9 mouse cellular contexts compared by ENCODE assay signal in genomic region chr17:24644030-24644715, GRCm38 (mm10). TPM values are rescaled to one million over a fixed set of nuclear protein-coding genes. Genes with fewer than 3 reads are reported as not detected.
DNase-seq lines count a peak whose midpoint lies in the region; ATAC-seq and TF ChIP-seq lines count a peak whose summit lies in the region.
"Had no signal": no experiment of that assay in that cellular context is flagged by ENCODE, and none has a peak within 500 bp of the region (broad histone marks: within the 10 kb centered on the region; RNA-seq: fewer than 3 reads in every experiment).

No protein-coding gene starts in this region.

- H3K9ac ChIP-seq in kidney, embryonic 14.5 days (ENCODE audit: low read depth, low read length), result peak overlapping the region; percentile 28; the same call in 1 of the 2 replicates
- H3K9ac ChIP-seq in lung, postnatal 0 days (replicated peaks; ENCODE audit: low read depth), result peak overlapping the region; percentile 34

- 36% methylated on average over 7 of the region's 7 CpGs for WGBS in kidney, embryonic 14.5 days
- 14% methylated on average over 7 of the region's 7 CpGs for WGBS in lung, postnatal 0 days

- no peaks in the 10 kb centered on the region for H3K9me3 ChIP-seq in kidney, embryonic 14.5 days (ENCODE audit: control insufficient read depth, low read length)
- no peaks in the 10 kb centered on the region for H3K9me3 ChIP-seq in lung, postnatal 0 days (ENCODE audit: low read length)

- no peak for TF ChIP-seq POLR2A in embryonic fibroblast, embryonic 13.5 days (IDR thresholded peaks at IDR 0.05; ENCODE audit: low read depth, low read length)

- H3K4me1 ChIP-seq in embryonic fibroblast, embryonic 13.5 days (ENCODE audit: control insufficient read depth, insufficient read depth, low read length), result peaks cover 26% of the 10 kb centered on the region
- peaks cover 47% of the 10 kb centered on the region for H3K4me1 ChIP-seq in kidney, embryonic 14.5 days (ENCODE audit: control insufficient read depth, insufficient read depth, low read length)
- peaks cover 25% of the 10 kb centered on the region for H3K4me1 ChIP-seq in lung, postnatal 0 days (ENCODE audit: insufficient read depth, low read depth, low read length)

- TF ChIP-seq EP300 in lung, postnatal 0 days (IDR thresholded peaks at IDR 0.05), result 0 out of 2 replicates have a peak, but pooled peaks have one; percentile 8

- peak overlapping the region; percentile 22 for H3K4me2 ChIP-seq in kidney, embryonic 14.5 days (replicated peaks; ENCODE audit: low read depth, low read length)
- peak overlapping the region; percentile 46 for H3K4me2 ChIP-seq in lung, postnatal 0 days (replicated peaks; ENCODE audit: low read depth, low read length)

- H3K4me3 ChIP-seq in embryonic fibroblast, embryonic 13.5 days (ENCODE audit: insufficient read depth, low read length), result no peak overlapping the region
- peak overlapping the region; percentile 12; the same call in 1 of the 2 replicates for H3K4me3 ChIP-seq in kidney, embryonic 14.5 days (ENCODE audit: low read length)
- peak overlapping the region; percentile 30 for H3K4me3 ChIP-seq in lung, postnatal 0 days (ENCODE audit: low read depth, low read length)

- H3K27ac ChIP-seq in embryonic fibroblast, embryonic 13.5 days (ENCODE audit: insufficient read depth, low read length), result peak overlapping the region; percentile 52
- peak overlapping the region; percentile 76 for H3K27ac ChIP-seq in kidney, embryonic 14.5 days (ENCODE audit: low read depth, low read length)
- H3K27ac ChIP-seq in lung, postnatal 0 days (ENCODE audit: low read length), result peak overlapping the region; percentile 92

- peaks cover 15% of the 10 kb centered on the region for H3K36me3 ChIP-seq in kidney, embryonic 14.5 days (ENCODE audit: control insufficient read depth, insufficient read depth, low read length)
- H3K36me3 ChIP-seq in lung, postnatal 0 days (ENCODE audit: insufficient read depth, low read length), result peaks cover 28% of the 10 kb centered on the region

- no peak for ATAC-seq in kidney, embryonic 14.5 days (ENCODE audit: low FRiP score, low TSS enrichment)
- ATAC-seq in lung, postnatal 0 days, result peak; percentile 44
- no peak for ATAC-seq in monocyte, adult 5-6 weeks (replicated peaks; ENCODE audit: insufficient number of reproducible peaks, low FRiP score, low TSS enrichment, poor library complexity, severe bottlenecking)

- TF ChIP-seq CTCF in embryonic fibroblast, embryonic 13.5 days (IDR thresholded peaks at IDR 0.05; ENCODE audit: borderline replicate concordance, insufficient read depth, low read length), result no peak
- no peak for TF ChIP-seq CTCF in lung, postnatal 0 days (IDR thresholded peaks at IDR 0.05)

- H3K27me3 ChIP-seq in kidney, embryonic 14.5 days (ENCODE audit: control insufficient read depth, insufficient read depth, low read length), result no peaks in the 10 kb centered on the region
- no peaks in the 10 kb centered on the region for H3K27me3 ChIP-seq in lung, postnatal 0 days (replicated peaks; ENCODE audit: insufficient read depth, low read length)

- DNase-seq in adrenal gland, adult (ENCODE audit: inconsistent age in 2 of 2, low spot score in 1 of 2), result peak; percentile 31 to 42
- DNase-seq in adrenal gland, postnatal 10 days, result no peak
- peak; percentile 64 for DNase-seq in lung, postnatal 0 days (ENCODE audit: low spot score)
- DNase-seq in left cerebral cortex, adult 9 months (ENCODE audit: low spot score in 2 of 2), result no peak
- no peak for DNase-seq in gastrocnemius, postnatal 4 days (ENCODE audit: low spot score in 2 of 2)

RNA-seq across cellular contexts. Expression of gene Slc9a3r2, which starts 6.0 kb away (rescaled TPM):
- total RNA-seq in adrenal gland, postnatal 10 days (2021), result 10 to 100 TPM; 66.9 to 72.8 TPM
- polyA plus RNA-seq in embryonic fibroblast, embryonic 13.5 days (2011; ENCODE audit: insufficient read length, low read depth, missing spikeins), result 24.2 and 25.9 TPM in 2 replicates
- 86.1 and 95.5 TPM in 2 replicates for polyA plus RNA-seq in kidney, embryonic 14.5 days (2014; fragmentation: Nextera tagmentation; extraction: Ambion mirVana)
- polyA plus RNA-seq in lung, postnatal 0 days (2015; fragmentation: Nextera tagmentation; extraction: Ambion mirVana), result 316 and 341 TPM in 2 replicates
- total RNA-seq in gastrocnemius, postnatal 4 days (2021), result 10 to 100 TPM; 35.4 to 35.6 TPM
- total RNA-seq in monocyte, adult 5-6 weeks (2017), result 0.48 to 0.78 TPM in 2 of 3 replicates, not detected in the other

RNA-seq across cellular contexts. Expression of gene Nthl1, which starts 11.7 kb away (rescaled TPM):
- total RNA-seq in adrenal gland, postnatal 10 days (2021), result 10 to 100 TPM in 1 of 2 experiments, 1 to 10 TPM in 1; 6.4 to 11.6 TPM
- polyA plus RNA-seq in embryonic fibroblast, embryonic 13.5 days (2011; ENCODE audit: insufficient read length, low read depth, missing spikeins), result 8.7 and 11.1 TPM in 2 replicates
- 14.2 and 17.0 TPM in 2 replicates for polyA plus RNA-seq in kidney, embryonic 14.5 days (2014; fragmentation: Nextera tagmentation; extraction: Ambion mirVana)
- 13.6 and 13.8 TPM in 2 replicates for polyA plus RNA-seq in lung, postnatal 0 days (2015; fragmentation: Nextera tagmentation; extraction: Ambion mirVana)
- 1 to 10 TPM; 7.5 TPM for total RNA-seq in gastrocnemius, postnatal 4 days (2021)
- total RNA-seq in monocyte, adult 5-6 weeks (2017), result 2.5 to 2.6 TPM in 2 of 3 replicates, not detected in the other

RNA-seq across cellular contexts. Expression of gene Tsc2, which starts 11.7 kb away (rescaled TPM):
- 100 to 1,000 TPM in 1 of 2 experiments, 10 to 100 TPM in 1; 84.9 to 110 TPM for total RNA-seq in adrenal gland, postnatal 10 days (2021)
- 75.0 and 83.8 TPM in 2 replicates for polyA plus RNA-seq in embryonic fibroblast, embryonic 13.5 days (2011; ENCODE audit: insufficient read length, low read depth, missing spikeins)
- polyA plus RNA-seq in kidney, embryonic 14.5 days (2014; fragmentation: Nextera tagmentation; extraction: Ambion mirVana), result 48.3 and 55.4 TPM in 2 replicates
- polyA plus RNA-seq in lung, postnatal 0 days (2015; fragmentation: Nextera tagmentation; extraction: Ambion mirVana), result 31.7 and 32.8 TPM in 2 replicates
- 10 to 100 TPM; 66.4 to 75.4 TPM for total RNA-seq in gastrocnemius, postnatal 4 days (2021)
- 20.2 to 53.0 TPM (median 29.4 TPM) in 3 replicates for total RNA-seq in monocyte, adult 5-6 weeks (2017)

RNA-seq across cellular contexts. Expression of gene Npw, which starts 14.1 kb away (rescaled TPM):
- total RNA-seq in adrenal gland, postnatal 10 days (2021), result not detected
- polyA plus RNA-seq in embryonic fibroblast, embryonic 13.5 days (2011; ENCODE audit: insufficient read length, low read depth, missing spikeins), result not detected in 2 replicates
- 0.66 TPM in 1 of 2 replicates, not detected in the other for polyA plus RNA-seq in kidney, embryonic 14.5 days (2014; fragmentation: Nextera tagmentation; extraction: Ambion mirVana)
- 8.6 and 10.3 TPM in 2 replicates for polyA plus RNA-seq in lung, postnatal 0 days (2015; fragmentation: Nextera tagmentation; extraction: Ambion mirVana)
- not detected for total RNA-seq in gastrocnemius, postnatal 4 days (2021)
- not detected in 3 replicates for total RNA-seq in monocyte, adult 5-6 weeks (2017)
- polyA plus RNA-seq: neural tube, embryonic 14.5 days had no signal

RNA-seq across cellular contexts. Expression of gene Zfp598, which starts 25.3 kb away (rescaled TPM):
- 10 to 100 TPM; 38.9 to 42.2 TPM for total RNA-seq in adrenal gland, postnatal 10 days (2021)
- polyA plus RNA-seq in embryonic fibroblast, embryonic 13.5 days (2011; ENCODE audit: insufficient read length, low read depth, missing spikeins), result 21.6 and 22.2 TPM in 2 replicates
- polyA plus RNA-seq in kidney, embryonic 14.5 days (2014; fragmentation: Nextera tagmentation; extraction: Ambion mirVana), result 25.3 and 34.4 TPM in 2 replicates
- polyA plus RNA-seq in lung, postnatal 0 days (2015; fragmentation: Nextera tagmentation; extraction: Ambion mirVana), result 10.5 and 11.9 TPM in 2 replicates
- 10 to 100 TPM; 25.7 to 29.6 TPM for total RNA-seq in gastrocnemius, postnatal 4 days (2021)
- 14.6 to 21.7 TPM (median 15.7 TPM) in 3 replicates for total RNA-seq in monocyte, adult 5-6 weeks (2017)

Comparison
In these comparisons a context has a peak if more than half of its experiments do, and no peak if none do; other contexts are left out.
1. DNase-seq: peak in adrenal gland, adult (2 of 2) and lung, postnatal 0 days (single experiment); none in adrenal gland, postnatal 10 days (single experiment), left cerebral cortex, adult 9 months (0 of 2) and gastrocnemius, postnatal 4 days (0 of 2).
2. RNA of gene Slc9a3r2, which starts 6.0 kb away (total RNA-seq): 66.9 to 72.8 TPM in adrenal gland, postnatal 10 days and 35.4 to 35.6 TPM in gastrocnemius, postnatal 4 days; 0.48 to 0.78 TPM in monocyte, adult 5-6 weeks; every median in the first group is over 10 times any median in the second.
3. Peak in every context shown above with its lines, with median percentiles within 50 percentile points of each other: H3K27ac ChIP-seq.